Mouse (Mus musculus) cerebellum, adult 18-20 months (tissue): Measurements from ENCODE around the gene Thap4.
"Not testable (repeated sequence)": the region's sequence is repeated elsewhere in the genome, so short reads cannot be mapped to it uniquely, and the experiment has no call there.

ENCODE experiments used
- DNase-seq, 2 experiments: peaks; one replicate each; pipeline ENCODE4 v3.0.0; 2021

Gene Thap4

DNA sequence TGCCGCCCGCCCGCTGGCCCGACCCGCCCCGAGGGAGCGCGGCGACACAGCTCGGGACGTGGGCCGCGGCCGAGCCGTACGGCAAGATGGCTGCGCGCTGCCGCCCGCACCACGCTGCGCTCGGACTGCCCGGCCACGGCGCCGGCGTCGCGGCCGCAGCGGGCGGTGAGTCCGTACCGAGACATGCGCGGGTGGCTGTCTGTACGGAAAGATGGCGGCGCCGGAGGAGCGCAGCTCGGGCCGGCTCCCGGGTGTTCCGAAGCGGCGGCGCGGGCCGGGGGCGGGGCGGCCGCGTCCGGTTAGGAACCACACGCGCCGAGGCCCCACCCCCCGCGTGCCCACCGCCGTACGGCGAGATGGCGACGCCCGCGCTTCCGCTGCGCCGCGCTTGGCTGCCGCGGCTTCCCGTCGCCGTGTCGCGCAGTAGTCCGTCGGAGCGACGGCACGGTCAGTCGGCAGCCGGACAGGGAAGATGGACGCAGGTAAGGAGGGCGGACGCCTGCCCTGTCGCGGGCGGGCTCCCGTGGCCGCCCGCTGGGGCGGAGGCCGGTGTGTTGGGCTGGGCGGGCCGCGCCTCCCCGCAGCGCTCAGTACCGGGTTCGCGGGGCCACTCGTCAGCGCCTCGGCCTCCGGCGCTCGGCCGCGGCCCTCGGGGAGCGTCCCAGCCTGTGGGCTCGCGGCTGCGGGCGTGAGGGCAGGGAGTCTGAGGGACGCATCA lies at the start of gene Thap4:
Thap4 (minus strand) TSS at position 292 of the 718 bp plus-strand sequence.
- DNase-seq: peak; percentile 90 to 97

DNA sequence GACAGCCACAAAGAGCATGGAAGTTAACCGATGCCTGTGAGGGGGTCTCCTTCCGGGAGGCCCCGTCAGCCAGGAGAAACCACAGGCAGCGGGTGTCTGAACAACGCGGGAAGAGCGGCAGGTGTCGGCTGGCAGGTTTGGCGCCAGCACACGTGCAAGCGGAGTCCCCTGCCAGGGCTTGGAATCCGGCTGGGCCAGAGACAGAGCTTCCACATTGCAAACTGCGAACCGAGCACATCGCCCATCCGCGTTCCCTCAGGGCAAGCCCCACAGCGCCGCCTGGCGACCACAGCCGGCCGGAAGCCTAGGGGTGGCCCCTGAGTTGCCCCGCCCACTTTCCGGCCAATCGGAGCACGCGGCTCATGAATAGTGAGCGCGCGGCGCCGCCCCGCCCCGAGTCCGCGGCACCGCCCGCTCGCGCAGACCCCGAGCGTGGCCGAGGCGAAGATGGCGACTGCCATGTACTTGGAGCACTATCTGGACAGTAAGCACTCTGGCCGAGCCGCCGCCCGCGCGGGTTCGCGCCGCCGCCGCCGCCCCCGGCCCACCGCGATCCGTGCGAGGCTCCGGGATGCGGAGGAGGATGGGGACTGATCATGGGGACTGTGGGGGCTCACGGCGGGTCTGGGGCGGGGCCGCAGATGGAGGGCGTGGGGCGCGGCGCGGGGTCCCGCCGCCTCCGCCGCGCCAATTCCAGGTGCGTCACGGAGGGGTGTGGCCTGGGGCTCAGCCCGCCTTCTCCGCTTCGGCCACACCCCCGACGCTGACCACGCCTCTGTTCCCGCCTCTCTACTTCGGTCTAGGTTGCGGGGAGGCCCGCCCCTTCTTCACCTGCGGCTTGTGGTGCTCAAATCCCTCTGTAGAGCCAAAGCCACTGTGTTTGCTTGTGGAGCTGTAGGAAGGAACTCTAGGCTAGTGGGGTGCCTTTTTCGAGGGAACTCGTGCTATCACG lies 49.2 kb upstream of the Thap4 start, which contains the start of gene Ing5:
Ing5 (plus strand) TSS at position 410 of the 952 bp plus-strand sequence.
- peak; percentile 99 to 100 for DNase-seq

DNA sequence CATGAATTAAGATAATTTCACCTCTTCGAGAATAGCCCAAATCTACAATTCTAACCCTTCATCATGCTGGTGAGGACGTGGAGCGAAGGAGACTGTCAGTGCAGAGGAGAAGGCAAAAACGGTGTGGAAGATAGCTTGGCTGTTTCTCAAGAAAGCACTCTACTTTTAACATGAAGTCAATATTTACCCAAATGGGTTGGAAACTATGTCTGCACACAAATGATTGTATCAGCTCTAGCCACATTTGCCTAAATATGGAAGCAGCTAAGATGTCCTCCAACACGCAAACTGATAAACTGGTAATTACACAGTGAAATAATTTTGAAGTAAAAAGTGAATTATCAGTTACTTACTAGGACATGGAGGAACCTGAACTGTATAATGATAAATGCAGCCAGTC lies 48.1 kb upstream of the Thap4 start:
- DNase-seq: no peak

DNA sequence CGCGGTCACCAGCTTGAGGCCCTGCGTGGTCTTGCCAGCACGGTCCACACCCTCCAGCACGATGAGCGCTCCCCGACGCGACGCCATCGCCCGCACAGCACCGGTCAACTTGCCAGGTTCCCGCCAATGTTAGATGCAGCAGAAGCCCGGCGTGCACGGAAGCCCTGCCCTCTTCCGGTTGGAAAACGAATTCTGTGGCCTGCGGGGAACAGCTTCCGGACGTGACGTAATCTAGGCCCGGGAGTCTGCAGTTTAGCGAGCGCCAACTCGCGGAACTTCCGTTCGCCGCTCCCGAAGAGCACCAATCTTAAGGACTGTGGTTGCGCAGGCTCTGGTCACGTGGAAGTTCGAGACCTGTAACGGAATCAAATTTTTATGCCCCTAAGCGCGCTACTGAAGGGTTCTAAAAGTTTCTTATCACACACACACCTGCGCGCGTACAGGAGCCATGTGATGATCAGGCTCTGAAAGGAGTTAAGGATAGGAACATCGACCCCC lies 47.1 kb upstream of the Thap4 start, which contains the start of gene Dtymk:
Dtymk (minus strand) TSS at position 194 of the 498 bp plus-strand sequence.
- DNase-seq: peak; percentile 93 to 96

DNA sequence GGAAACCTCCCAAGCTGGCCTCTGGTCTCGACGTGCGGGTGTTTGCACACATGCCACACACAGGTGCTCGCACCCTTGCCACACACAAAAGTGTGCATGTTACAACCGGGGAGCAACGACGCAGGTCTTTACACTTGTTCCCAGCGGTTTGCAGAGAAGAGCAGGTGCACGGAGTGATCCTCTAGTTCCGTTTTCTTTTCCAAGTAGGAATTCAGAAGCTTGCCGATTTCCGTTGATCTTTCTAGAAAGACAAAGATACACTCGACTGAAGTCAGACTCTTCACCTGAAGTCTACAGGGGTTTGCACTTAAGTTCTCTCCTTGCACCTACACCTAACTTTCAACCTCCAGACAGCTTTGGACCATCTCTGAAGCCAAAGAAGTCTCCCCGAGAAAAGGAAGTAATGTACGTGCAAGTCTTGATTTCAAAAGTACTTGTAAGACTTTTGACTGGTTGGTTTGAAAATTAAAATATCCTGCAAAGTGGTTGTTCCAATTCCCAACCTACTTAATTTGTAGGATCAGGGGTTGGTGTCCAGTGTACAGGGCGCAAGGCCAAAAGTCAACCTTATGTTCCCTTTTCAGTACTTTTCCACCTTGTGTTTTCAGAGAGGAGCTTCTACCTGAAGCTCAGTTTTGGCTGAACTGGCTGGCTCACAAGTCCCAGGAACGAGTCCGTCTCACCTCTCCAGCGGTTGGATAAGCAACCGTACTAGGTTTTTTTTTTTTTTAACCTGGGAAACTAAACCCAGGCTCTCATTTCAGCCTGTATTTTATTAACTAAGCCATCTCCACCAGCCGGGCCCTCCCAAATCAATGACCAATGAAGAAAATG lies 46.2 kb upstream of the Thap4 start:
- no peak for DNase-seq

DNA sequence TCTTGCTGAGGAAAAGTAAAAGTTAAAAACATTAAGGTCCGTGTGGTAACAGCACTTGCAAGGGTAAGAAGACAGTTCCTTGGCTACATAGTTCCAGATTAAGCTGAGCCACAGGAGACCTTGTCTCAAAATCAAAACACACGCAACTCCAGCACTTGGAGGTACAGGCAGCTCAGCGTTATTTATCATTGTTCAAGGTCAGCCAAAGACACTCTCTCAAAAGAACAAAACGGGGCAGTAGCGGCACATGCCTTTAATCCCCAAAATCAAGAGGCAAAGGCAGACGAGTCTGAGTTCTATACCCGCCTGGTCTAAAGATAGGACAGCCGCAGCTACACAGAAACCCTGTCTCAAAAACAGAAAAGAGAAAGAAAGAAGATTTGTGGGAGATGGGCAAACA lies 41.2 kb upstream of the Thap4 start:
- no peak for DNase-seq

DNA sequence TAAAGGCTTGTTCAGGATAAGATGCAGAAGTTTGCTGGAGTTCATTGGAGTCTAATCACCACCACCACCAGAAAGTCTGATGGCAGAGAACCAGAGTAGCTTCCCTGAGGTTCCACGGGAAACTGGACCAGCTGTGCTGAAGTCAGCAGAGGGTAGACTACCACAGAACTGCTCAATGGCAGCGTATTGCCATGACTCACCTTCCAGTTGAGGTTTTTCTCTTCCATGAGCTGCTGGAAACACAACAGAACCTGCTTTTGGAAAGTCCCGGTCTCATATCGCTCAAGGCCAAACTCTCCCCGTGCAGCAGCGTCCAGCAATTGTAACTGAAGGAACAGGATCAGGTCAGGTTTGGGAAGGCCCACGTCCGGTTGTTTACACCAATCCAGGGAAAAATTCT lies 39.9 kb upstream of the Thap4 start:
- DNase-seq: no peak

DNA sequence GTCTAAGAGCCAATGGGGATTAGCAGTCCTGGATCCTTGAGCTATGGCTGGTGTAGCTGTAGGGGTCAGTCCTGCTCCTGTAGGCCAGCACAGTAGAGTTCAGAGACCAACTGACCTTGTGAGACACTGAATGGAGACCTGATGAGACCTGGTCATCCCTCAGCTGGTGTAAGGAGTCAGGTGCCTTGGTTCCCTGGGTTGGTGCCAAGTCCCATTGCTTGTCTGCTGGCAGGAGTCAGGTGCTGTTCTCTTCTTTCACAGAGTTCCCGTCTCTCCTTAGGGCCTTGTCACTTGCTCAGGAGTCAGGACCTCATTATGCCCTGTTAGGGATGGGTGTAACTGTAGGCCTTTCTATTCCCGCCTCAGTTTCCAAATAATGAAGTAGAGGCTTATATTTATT lies 32.2 kb upstream of the Thap4 start:
- DNase-seq: peak; percentile 28 to 32

DNA sequence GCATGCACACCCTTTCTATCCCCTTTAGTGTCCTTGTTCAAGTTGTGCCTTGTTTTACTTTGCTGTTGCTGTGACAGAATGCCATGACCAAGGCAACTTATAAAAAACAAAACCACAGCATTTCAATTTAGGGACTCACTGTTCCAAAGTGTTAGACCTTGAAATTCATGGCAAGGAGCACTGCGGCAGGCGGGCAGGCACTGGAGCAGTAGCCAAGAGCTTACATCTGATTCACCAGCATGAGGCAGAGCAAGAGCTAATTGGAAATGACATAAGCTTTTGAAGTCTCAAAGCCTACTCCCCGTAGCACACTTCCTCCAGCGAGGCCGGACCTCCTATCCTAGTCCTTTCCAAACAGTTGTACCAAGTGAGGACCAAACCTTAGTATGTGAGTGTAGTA lies 22.0 kb upstream of the Thap4 start:
- DNase-seq: no peak

DNA sequence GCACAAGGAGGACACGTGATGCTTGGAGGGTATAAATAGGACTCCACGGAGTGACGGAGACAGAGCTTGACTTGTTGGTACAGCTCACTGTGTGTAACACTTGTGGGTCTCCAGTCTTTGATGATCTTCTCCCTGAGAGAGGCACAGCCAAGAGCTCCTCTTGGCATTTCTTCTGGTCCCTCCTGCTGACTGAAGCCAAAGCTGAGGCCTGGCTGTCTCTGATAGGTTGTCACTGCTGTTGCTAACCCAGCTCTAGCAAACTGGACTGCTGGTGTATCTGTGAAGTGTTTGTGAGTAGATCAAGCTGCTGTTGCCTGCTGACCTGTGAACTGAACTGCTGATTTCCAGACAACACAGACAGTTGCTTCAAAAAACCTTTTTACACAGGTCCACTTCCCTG lies 15.2 kb upstream of the Thap4 start:
- no peak for DNase-seq

DNA sequence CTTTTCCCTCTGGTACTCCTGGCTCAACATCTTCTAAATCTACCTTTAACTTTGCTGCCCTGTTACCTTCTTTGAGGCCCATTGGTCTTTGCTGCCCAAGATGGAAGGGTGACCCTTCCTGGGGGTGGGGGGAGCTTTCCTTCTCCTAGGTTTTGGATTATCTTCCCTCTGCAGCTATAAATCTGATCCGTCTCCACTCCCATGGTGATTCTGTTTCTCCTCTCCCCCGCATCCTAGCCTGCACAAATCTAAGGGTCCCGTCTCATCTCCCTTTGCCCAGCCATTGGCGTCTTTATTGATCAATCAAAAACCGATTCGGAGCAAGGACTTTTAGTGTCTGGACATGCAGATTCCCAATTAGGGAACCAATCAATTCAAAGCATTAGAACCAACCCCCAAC lies 12.9 kb upstream of the Thap4 start:
- no peak for DNase-seq

DNA sequence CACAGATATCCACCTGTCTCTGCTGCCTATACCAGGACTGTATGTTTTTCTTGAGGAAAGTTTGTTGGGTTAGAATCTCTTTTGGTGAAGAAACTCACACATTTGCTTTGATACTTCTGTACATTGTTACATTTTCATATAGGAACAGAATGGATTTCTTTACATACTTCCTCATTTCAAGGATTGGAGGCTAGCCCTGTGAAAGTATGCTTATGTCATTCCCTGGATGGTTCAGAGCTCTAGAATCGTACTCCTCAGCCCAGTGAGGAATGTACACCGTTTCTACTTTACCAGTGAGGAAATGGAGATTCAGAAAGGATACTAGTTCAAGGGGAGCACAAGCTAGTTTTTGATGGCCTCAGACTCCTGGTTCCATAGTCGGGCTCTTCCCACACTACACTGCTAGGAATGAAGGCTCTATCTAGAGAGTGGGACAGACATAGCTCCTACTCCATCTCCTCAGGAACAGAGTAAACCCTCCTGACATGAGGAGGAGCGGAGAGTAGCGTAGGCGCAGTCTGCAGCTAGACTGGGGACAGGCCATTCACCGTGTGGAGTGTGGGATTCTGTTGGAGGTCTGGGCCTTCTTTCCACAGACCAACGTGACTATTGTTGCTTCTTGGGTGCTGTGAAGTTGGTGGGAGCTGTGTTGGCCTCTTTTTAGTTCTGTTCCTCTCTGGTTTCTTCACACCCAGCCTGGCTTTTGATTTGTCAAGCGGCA lies 10.4 kb upstream of the Thap4 start:
- no peak for DNase-seq

DNA sequence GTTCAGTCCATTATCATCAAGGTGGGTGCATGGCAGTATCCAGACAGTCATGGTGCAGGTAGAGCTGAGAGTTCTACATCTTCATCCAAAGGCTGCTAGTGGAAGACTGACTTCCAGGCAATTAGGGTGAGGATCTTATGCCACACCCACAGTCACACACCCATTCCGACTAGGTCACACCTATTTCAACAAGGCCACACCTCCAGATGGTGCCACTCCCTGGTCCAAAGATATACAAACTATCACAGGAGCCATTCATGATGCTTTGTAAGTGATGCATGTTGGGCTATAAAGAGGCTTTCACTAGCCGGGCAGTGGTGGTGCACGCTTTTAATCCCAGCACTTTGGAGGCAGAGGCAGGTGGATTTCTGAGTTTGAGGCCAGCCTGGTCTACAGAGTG lies 8.9 kb upstream of the Thap4 start:
- DNase-seq: not testable (repeated sequence)

DNA sequence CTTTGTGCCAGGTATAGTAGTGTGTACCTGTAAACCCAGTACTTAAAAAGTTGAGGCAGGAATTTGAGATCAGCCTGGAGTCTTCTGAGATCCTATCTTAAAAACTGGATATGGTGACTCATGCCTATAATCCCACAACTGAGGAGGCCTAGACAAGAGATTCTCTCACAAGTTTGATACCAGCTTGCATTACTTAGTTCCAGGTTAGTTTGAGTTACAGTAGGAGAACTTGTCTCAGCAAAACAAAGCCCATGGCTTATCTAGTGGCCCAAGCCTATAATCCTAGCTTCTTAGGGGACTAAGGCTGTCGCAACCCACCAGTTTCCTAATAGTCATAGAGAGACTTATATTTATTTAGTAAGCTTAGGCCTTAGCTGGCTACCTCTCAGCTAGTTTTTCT lies 5.4 kb upstream of the Thap4 start:
- DNase-seq: no peak

DNA sequence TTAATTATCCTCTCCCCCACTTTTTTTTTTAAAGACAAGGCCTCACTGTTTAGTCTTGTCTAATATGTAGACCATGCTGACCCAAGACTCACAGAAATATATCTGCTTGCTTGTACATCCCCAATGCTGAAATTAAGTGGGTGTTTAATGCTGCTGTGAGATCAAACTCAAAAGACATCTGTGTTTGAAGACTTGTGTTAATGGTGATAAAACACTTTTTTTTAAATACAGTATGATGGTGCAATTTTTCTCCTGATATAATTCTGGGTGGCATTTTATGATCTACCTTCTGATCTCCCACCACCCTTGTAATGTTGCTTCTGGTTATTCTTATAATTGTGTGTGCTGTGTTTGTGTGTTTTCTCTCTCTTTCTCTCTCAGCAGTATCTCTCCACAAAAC lies 1.5 kb upstream of the Thap4 start:
- no peak for DNase-seq

DNA sequence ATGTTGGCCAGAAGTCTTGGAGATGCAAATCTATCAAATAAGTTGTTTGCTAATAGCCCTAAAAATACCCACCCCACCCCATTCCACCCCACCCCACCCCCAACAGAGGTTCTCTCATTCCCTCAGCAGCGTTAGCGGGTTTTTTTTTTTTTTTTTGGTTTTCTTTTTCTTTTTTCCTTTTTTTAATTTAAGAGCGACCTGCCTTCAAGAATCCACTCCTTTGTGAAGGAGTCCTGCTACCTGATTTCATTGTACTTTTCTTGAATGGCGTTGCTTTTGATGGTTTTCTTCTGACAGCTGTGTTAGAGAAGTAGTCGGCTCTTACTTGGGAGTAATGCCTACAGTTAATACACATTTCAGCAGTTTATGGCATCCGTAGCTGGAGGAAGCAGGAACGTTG lies 954 bp upstream of the Thap4 start:
- no peak for DNase-seq

DNA sequence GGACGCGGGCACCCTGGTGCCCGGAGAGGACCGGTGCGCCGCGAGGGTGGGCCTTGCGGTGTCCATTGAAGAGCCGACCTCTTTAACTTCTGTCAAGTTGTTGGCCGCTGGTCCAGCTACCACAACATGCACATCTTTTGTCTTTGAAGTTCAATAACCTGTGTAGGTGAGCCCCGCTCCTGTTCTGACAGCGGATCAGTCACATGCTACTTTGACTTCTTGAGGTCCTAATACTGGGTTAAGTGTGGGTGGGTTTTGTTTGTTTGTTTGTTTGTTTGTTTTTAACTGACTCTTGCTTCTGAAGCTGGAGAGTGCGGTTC lies 587 bp upstream of the Thap4 start:
- no peak for DNase-seq

DNA sequence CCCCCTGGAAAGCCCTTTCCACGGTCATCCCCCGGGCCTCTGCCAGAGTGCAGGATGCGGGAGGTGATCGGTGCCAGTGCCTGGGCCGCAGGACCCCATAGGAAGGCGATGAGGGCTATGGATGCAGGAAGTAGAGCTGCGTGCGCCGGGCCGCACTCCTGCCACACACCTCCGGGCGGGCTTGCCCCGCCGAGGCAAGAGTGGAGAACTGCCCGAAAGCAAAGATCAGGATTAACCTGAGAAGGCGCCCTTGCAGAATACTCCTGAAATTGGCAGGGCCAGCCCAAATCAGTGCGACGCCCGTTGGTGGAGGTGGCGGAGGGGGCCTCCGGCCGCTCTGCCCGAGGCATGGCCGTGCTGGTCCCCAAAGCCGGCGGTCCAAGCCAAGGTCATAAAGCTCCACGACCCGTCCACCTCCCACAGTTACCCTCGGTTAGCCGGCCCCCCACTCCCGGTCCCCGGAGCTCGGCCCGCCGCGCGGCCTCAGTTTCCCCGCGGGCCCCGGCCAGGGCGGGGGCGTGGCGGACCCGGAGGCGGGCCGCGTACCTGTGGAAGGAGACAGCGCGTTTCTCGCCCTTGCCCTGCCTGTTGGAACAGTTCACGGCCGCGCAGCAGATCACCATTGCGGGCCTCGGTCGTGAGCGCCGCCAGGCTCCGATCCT lies 622 bp downstream of the Thap4 start:
- DNase-seq: peak in 1 of 2 experiments; percentile 36

DNA sequence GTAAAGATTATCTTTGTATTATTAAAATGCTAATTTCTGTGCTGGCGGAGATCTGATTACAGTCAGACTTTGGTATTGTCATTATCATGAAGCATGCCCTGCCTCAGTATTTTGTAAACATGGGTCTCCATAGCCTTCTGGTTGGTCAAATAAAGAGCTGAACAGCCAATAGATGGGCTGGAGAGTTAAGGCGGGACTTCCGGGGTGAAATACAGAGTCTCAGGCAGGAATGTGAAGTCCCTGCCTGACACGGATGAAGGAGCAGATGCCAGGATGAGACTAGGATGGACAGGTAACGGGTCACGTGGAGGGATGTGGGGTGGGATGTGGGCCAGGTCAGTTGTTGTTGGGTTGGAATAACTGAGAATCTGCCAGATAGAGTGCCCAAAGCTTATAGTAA lies 3.4 kb downstream of the Thap4 start, which contains the start of gene Atg4b:
Atg4b (plus strand) TSS at position 211 of the 400 bp plus-strand sequence.
- DNase-seq: no peak

DNA sequence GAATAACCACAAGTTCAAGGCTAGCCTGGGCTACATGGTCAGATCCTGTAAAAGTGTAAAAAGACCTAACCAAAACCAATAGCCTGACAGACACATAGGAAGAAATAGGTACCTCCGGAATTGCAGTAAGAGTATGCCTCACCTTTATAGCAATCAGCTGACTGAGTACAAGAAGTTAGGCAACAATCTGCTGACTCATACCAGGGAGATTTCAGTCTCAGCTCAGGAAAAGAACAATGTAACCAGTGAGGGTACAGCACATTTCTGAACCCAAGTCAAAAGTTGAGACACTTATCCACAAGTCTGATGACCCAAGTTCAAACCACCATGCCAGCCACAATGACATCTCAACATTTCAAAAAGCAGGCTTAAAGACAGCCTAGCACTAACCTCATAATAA lies 6.1 kb downstream of the Thap4 start:
- DNase-seq: no peak

DNA sequence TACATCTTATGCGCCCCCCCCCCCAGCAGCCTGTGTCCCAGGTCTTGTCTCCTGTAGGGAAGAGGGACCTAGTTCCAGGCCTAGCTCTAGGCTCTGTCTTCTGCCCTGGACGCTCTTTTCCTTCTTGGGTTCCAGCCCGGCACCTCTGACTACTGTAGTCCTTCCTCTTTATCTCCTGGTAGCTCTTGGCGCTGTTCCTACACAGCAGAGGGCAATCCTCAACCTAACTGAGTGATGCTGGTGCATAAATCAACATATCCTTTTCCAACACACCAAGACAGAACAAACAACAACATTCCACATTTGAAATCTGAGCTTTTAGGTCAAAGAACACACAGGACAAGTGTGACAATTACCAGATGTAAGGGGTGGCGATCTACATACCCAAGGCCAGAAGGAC lies 8.5 kb downstream of the Thap4 start:
- no peak for DNase-seq

DNA sequence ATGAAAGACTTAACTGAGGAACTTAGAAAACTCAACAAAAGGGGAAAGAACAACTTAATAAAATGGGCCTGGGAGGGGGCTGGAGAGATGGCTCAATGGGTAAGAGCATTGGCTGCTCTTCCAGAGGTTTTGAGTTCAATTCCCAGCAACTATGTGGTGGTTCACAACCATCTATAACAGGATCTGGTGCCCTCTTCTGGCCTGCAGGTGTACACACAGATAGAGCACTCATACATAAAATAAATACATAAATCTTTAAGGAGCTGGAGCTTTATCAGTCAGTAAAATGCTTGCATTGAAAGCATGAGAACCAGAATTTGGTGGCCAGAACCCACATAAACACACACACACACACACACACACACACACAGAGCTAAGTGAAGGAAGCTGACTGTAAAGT lies 11.8 kb downstream of the Thap4 start:
- DNase-seq: no peak
